Mouse (Mus musculus): ENCODE results near the gene Alg9.

Gene Alg9

DNA sequence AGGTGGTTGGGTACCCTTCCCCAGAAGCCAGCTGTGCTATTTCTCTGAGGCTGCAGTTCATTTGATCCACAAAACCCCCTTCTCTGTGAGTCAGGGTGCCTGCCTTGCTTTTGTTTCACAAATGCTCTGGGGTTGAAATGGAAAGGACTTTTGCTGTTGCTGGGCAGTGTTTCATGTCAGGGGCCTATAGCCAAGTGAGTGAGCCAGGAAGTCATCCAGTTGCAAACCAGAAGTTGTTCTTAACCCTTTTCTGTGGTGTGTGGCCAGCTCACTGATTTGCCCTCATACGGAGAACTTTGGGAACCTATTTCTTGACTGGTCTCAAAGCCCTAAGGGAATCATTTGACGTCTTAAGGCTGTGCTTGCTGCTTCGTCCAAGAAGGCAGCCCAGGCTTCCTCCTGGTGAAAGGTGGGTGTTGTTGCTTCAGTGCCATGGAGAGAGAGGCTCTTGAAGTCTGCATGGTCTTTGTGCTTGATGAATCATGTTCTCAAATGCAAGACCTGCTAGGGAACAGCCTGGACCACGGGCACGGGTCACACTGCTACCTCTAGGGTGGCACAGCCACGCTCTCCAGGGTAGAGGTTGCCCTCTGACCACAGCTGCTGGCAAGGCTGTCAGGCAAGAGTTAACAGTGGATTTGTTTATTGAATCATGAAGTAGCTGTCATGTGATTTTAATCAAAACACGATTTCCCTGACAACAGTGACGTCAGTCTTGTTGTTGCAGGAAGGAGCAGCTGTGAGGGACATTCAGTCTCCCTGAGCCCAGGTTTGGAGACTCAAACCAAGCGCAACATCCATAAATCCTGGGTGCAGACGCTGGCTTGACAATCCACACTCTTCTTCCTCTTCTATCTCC is 110.2 kb downstream of the Alg9 start:
- peak; percentile 32 for DNase-seq (ENCODE audit: low read depth, low spot score)

DNA sequence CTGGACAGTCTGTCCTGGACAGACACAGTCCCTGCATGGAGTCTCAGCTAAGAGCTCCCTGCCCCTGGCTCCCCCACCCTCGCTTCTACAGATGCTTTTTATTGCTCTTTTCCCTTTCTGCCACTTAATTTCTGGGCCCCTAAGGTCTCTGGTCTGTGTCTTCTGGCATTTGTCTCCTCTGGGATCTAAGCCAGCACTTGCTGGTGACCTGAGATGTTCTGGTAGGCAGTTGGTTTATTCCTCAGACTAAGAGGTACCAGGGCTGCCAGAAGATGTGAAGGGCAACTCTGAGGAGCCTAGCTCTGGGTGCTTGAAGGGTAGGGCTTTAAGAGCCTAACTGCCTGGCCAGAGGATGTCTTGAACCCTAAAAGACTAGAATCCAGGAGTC is 110.8 kb downstream of the Alg9 start:
- no peak for DNase-seq (ENCODE audit: low read depth, low spot score)

DNA sequence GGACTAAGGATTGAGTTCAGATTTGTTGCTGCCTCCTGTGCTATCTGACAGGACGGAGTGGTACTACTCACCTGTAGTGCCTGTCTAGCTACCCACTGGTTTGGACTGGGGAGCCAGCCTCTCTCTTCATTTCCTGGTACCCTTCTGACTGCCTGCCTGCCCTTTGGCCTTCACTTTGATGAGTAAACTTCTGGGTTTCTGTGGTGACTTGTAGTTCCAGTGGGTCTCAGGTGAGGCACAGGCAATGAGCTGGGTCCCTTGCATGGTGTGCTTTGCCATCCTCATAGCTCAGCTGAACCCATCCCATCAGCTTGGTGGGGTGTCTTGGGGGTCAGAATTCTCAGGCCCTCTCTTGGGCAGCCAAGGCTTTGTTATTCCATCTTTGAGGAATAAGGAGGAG is 112.1 kb downstream of the Alg9 start:
- no peak for DNase-seq (ENCODE audit: low read depth, low spot score)

DNA sequence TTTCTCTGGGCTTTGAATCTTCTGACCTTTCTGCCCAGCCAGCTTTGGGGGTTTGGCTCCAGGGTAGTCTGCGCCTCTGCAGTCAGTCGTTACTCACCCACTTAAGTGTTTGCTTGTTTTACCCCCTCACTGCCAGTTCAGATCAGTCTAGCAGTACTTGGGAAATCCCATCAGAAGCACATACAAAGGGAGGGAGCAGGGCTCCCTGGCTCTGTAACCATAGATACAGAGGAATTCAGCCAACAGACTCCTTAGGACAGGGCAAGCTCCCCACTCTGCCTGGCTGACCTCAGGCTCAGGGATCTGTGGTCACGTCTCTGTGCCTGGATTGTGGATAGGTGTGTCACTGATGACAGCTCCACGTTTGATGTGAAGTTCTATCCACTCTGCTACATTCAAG is 112.5 kb downstream of the Alg9 start:
- DNase-seq (ENCODE audit: low read depth, low spot score), result no peak

DNA sequence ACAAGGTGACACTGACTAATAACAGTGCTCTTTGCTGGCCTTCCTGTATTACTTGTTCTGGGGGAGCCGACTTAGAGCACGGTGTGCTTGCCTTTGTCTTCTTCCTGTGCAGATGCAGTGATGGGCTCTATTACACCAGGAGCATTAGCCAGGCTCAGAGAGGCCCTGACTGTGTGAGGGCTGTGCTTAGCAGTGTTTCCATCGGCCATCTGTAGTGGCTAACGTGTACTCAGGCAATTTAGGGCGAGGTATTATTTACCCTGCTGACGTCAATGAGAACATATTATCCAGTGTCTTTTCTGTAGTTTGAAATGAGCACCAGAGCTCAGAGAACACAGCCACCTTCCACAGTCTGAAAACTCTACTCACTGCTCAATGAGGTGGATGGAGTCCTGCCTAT is 114.4 kb downstream of the Alg9 start:
- no peak for DNase-seq (ENCODE audit: low read depth, low spot score)

DNA sequence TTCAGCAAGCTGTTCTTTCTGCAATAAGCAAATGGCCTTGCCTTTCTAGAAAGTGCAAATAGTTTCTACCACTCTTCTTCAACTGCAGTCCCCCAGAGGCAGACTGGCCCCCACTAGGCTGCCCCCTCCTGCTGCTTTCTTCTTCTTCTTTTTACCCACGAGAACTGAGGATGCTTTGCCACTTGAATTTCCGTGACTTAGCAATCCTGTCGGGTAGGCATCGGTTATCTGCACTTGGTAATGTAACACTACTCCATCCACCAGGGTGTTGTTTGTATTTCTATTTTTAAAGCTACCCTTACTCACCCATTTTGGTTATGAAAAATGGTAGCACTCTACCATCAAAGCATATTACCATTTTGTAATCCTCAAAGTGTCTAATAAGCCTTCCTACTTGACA is 115.1 kb downstream of the Alg9 start:
- DNase-seq (ENCODE audit: low read depth, low spot score), result no peak

DNA sequence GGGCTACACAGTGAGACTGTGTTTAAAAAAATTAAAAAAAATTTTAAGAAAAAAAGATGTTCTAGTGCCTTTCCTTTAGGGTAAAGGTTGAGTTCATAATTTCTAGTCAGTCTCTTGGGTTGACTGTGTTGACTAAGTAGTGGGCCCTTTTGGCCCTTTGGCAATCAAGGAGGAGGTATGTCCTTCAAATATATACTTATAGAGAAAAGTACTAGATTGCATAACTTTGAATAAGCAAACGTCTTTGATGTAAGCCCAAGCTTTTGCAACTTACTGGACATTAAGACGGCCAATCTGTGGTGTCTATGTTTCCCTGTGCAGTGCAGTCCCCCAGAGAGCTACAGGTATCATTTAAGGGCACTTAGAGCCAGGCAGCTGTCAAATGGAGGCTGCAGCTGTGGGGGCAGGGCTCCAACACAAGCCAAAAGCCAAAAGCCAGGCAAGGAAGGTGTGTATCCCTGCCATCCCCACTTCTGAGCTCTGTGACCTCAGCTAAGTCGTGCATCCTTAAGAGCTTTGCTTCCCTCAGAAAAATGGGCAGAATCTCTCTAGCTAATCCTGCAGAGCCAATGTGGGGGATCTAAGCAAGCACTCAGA is 115.8 kb downstream of the Alg9 start:
- no peak for DNase-seq (ENCODE audit: low read depth, low spot score)

Data from CD4-positive, CD25-positive, alpha-beta regulatory T cell, adult 2 months (primary cell).